ENCODE assay signal across 17 mouse cellular contexts in the genomic region with DNA sequence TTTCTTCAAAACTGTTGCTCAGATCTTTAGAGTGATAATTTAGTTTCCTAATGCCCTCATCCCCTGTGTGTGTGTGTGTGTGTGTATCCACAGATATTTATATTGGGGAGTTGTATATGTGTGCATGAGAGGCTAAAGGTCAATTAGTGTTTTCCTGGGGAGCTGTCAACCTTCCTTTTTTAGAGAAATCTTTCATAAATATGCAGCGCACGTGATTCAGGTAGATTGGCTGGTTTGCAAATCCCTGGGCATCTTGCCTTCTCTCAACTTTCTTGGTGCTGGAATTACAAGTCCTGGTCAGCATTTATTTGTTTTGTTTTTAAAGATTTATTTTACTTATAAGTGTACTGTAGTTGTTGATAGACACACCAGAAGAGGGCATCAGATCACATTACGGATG. TPM values are rescaled to one million over a fixed set of nuclear protein-coding genes. Genes with fewer than 3 reads are reported as not detected.
"Had no signal": no experiment of that assay in that cellular context is flagged by ENCODE, and none has a peak within 500 bp of the region (broad histone marks: within the 10 kb centered on the region; RNA-seq: fewer than 3 reads in every experiment).

No protein-coding gene starts in this region.

- H3K4me2 ChIP-seq: neural tube, embryonic 13.5 days; neural tube, embryonic 15.5 days; stomach, embryonic 15.5 days had no signal

- H3K9ac ChIP-seq: neural tube, embryonic 13.5 days; neural tube, embryonic 15.5 days; stomach, embryonic 15.5 days had no signal

- H3K4me3 ChIP-seq: neural tube, embryonic 13.5 days; neural tube, embryonic 15.5 days; stomach, embryonic 15.5 days had no signal

- DNase-seq: retina, postnatal 1 day; right cerebral cortex, adult 18-20 months; right cerebral cortex, postnatal 14 days; right cerebral cortex, postnatal 25 days; right cerebral cortex, postnatal 4 days; spleen, adult 18-20 months; thymus, adult 18-20 months; thymus, adult 2 months; thymus, postnatal 14 days; thymus, postnatal 25 days; thymus, postnatal 36 days; thymus, postnatal 4 days had no signal

- H3K27ac ChIP-seq: neural tube, embryonic 13.5 days; neural tube, embryonic 15.5 days; stomach, embryonic 15.5 days; stomach, postnatal 0 days had no signal

- H3K27me3 ChIP-seq: neural tube, embryonic 13.5 days; neural tube, embryonic 15.5 days; stomach, embryonic 15.5 days had no signal

- H3K9me3 ChIP-seq: neural tube, embryonic 13.5 days; neural tube, embryonic 15.5 days; stomach, embryonic 15.5 days had no signal

RNA-seq across cellular contexts. Expression of a gene that starts 22.8 kb away (rescaled TPM):
- total RNA-seq: neutrophil, adult 5-6 weeks had no signal

RNA-seq across cellular contexts. Expression of a gene that starts 40.7 kb away (rescaled TPM):
- total RNA-seq: neutrophil, adult 5-6 weeks had no signal
